Mouse (Mus musculus) myocyte (in vitro differentiated cells): Measurements from ENCODE around the gene Wrap73. TPM values are rescaled to one million over a fixed set of nuclear protein-coding genes. Genes with fewer than 3 reads are reported as not detected.

Source experiments
- H3K27me3 ChIP-seq: one replicate; pipeline ENCODE4 v1.6.1; 2011; ENCODE audit not compliant: control insufficient read depth, insufficient read depth, insufficient read length
- H3K36me3 ChIP-seq: one replicate; pipeline ENCODE4 v1.6.1; 2011; ENCODE audit not compliant: control insufficient read depth, insufficient read depth
- H3K4me2 ChIP-seq: one replicate; pipeline ENCODE4 v1.6.1; 2011; ENCODE audit warnings: low read depth, control low read depth
- H3K4me3 ChIP-seq: one replicate; pipeline ENCODE4 v1.5.1; 2011; ENCODE audit warnings: mild to moderate bottlenecking, control low read depth, moderate library complexity
- H3K79me2 ChIP-seq: one replicate; pipeline ENCODE4 v1.6.1; 2011; ENCODE audit not compliant: control insufficient read depth, insufficient read depth
- H3ac ChIP-seq: one replicate; pipeline ENCODE4 v1.6.1; 2011; ENCODE audit not compliant: control insufficient read depth, insufficient read length
- CEBPB ChIP-seq: IDR thresholded peaks from 2 replicates; pipeline ENCODE4 v1.6.1; 2011; ENCODE audit warnings: mild to moderate bottlenecking, moderate library complexity; ENCODE audit not compliant: poor library complexity, insufficient read depth, severe bottlenecking
- E2F4 ChIP-seq: IDR thresholded peaks from one replicate; pipeline ENCODE4 v1.6.1; 2011; ENCODE audit warnings: mild to moderate bottlenecking, control low read depth, moderate library complexity; ENCODE audit not compliant: insufficient read depth
- MAX ChIP-seq: IDR thresholded peaks from one replicate; pipeline ENCODE4 v1.6.1; 2011; ENCODE audit warnings: low read depth, mild to moderate bottlenecking, control low read depth
- MYOD1 ChIP-seq, 3 experiments: IDR thresholded peaks; one replicate each; pipeline ENCODE4 v1.6.1; 2011; ENCODE audit warnings: control low read depth in 2 of 3, low read depth in 2 of 3, mild to moderate bottlenecking in 2 of 3, moderate library complexity in 1 of 3; ENCODE audit not compliant: insufficient read length in 2 of 3, control insufficient read depth in 1 of 3
- MYOG ChIP-seq, 3 experiments: IDR thresholded peaks; one replicate each; pipeline ENCODE4 v1.6.1; 2011; ENCODE audit warnings: control low read depth in 2 of 3, low read depth in 2 of 3, mild to moderate bottlenecking in 2 of 3; ENCODE audit not compliant: insufficient read length in 2 of 3, control insufficient read depth in 1 of 3, insufficient read depth in 1 of 3
- POLR2A ChIP-seq: IDR thresholded peaks from one replicate; pipeline ENCODE4 v1.6.1; 2011; ENCODE audit warnings: low read depth, mild to moderate bottlenecking, control low read depth, moderate library complexity; ENCODE audit not compliant: insufficient read length
- POLR2AphosphoS2 ChIP-seq: IDR thresholded peaks from one replicate; pipeline ENCODE4 v1.6.1; 2011; ENCODE audit warnings: low read depth, control low read depth; ENCODE audit not compliant: insufficient read length
- REST ChIP-seq: IDR thresholded peaks from one replicate; pipeline ENCODE4 v1.6.1; 2011; ENCODE audit warnings: mild to moderate bottlenecking, control low read depth, moderate library complexity; ENCODE audit not compliant: insufficient read depth, insufficient read length
- SRF ChIP-seq: IDR thresholded peaks from one replicate; pipeline ENCODE4 v1.6.1; 2011; ENCODE audit warnings: low read depth; ENCODE audit not compliant: control insufficient read depth, insufficient read length
- TCF12 ChIP-seq: IDR thresholded peaks from one replicate; pipeline ENCODE4 v1.6.1; 2011; ENCODE audit warnings: mild to moderate bottlenecking, control low read depth; ENCODE audit not compliant: poor library complexity, insufficient read depth, severe bottlenecking
- TCF3 ChIP-seq: IDR thresholded peaks from one replicate; pipeline ENCODE4 v1.6.1; 2011; ENCODE audit warnings: low read depth, control low read depth; ENCODE audit not compliant: insufficient read length
- USF1 ChIP-seq: IDR thresholded peaks from one replicate; pipeline ENCODE4 v1.6.1; 2011; ENCODE audit warnings: low read depth, mild to moderate bottlenecking, control low read depth, moderate library complexity
- polyA plus RNA-seq: library from polyadenylated mRNA; unstranded; fragments of >200 nt; fragmentation: generic; extraction: Trizol; gene quantifications from one replicate; pipeline ENCODE4 v1.2.1, GENCODE M21; 2012; ENCODE audit warnings: missing spikeins

Gene Wrap73
- polyA plus RNA-seq, 1 experiment = 23.8 TPM

- no peak overlapping the region for H3ac ChIP-seq
- no peak overlapping the region for H3K4me2 ChIP-seq
- no peak for TF ChIP-seq POLR2A
- no peak for TF ChIP-seq USF1
- no peak for TF ChIP-seq MYOG (IDR thresholded peaks at IDR 0.05; ENCODE audit: control insufficient read depth in 1 of 3, insufficient read depth in 1 of 3, insufficient read length in 2 of 3, low read depth in 2 of 3)
- TF ChIP-seq TCF3 = no peak
- TF ChIP-seq TCF12 = no peak
- TF ChIP-seq POLR2AphosphoS2 = no peak
- TF ChIP-seq MAX = no peak
- TF ChIP-seq SRF = no peak
- no peak for TF ChIP-seq E2F4
- no peak for TF ChIP-seq REST
- TF ChIP-seq MYOD1 (IDR thresholded peaks at IDR 0.05; ENCODE audit: control insufficient read depth in 1 of 3, insufficient read length in 2 of 3, low read depth in 2 of 3) = no peak
- no peak for TF ChIP-seq CEBPB
- no peak overlapping the region for H3K4me3 ChIP-seq
- H3K27me3 ChIP-seq = peaks cover 44% of the 10 kb centered on the region
- H3K36me3 ChIP-seq = no peaks in the 10 kb centered on the region
- H3K79me2 ChIP-seq = no peaks in the 10 kb centered on the region
Measured at GRCm38 (mm10) chr4:154131894-154132293, 10.3 kb upstream of the Wrap73 start.

GRCm38 (mm10) chr4:154134803-154135202 is 7.4 kb upstream of the Wrap73 start:
- Histone ChIP-seq H3K36me3 (no peaks in the 10 kb centered on the region), H3K4me2 (no peak overlapping the region), H3K4me3 (no peak overlapping the region), H3K79me2 (no peaks in the 10 kb centered on the region), H3ac (no peak overlapping the region), H3K27me3 (peaks cover 55% of the 10 kb centered on the region)
- TF ChIP-seq MAX = no peak
- TF ChIP-seq USF1 = no peak
- no peak for TF ChIP-seq E2F4
- TF ChIP-seq TCF12 = no peak
- TF ChIP-seq MYOD1 (IDR thresholded peaks at IDR 0.05; ENCODE audit: control insufficient read depth in 1 of 3, insufficient read length in 2 of 3, low read depth in 2 of 3) = no peak
- no peak for TF ChIP-seq SRF
- no peak for TF ChIP-seq CEBPB
- no peak for TF ChIP-seq POLR2A
- no peak for TF ChIP-seq POLR2AphosphoS2
- TF ChIP-seq REST = no peak
- TF ChIP-seq TCF3 = no peak
- TF ChIP-seq MYOG (IDR thresholded peaks at IDR 0.05; ENCODE audit: control insufficient read depth in 1 of 3, insufficient read depth in 1 of 3, insufficient read length in 2 of 3, low read depth in 2 of 3) = no peak

GRCm38 (mm10) chr4:154137139-154137538 is 5.0 kb upstream of the Wrap73 start:
- Histone ChIP-seq H3K4me2 (no peak overlapping the region), H3K36me3 (no peaks in the 10 kb centered on the region), H3K79me2 (no peaks in the 10 kb centered on the region), H3K27me3 (peaks cover 74% of the 10 kb centered on the region), H3ac (no peak overlapping the region), H3K4me3 (no peak overlapping the region)
- no peak for TF ChIP-seq MAX
- TF ChIP-seq REST = no peak
- TF ChIP-seq POLR2AphosphoS2 = no peak
- no peak for TF ChIP-seq POLR2A
- TF ChIP-seq E2F4 = no peak
- TF ChIP-seq MYOG (IDR thresholded peaks at IDR 0.05; ENCODE audit: control insufficient read depth in 1 of 3, insufficient read depth in 1 of 3, insufficient read length in 2 of 3, low read depth in 2 of 3) = no peak
- no peak for TF ChIP-seq TCF12
- TF ChIP-seq USF1 = no peak
- no peak for TF ChIP-seq TCF3
- TF ChIP-seq SRF = no peak
- no peak for TF ChIP-seq CEBPB
- TF ChIP-seq MYOD1 (IDR thresholded peaks at IDR 0.05; ENCODE audit: control insufficient read depth in 1 of 3, insufficient read length in 2 of 3, low read depth in 2 of 3) = no peak

- Histone ChIP-seq H3K36me3 (no peaks in the 10 kb centered on the region), H3K4me3 (no peak overlapping the region), H3K4me2 (peak overlapping the region; percentile 80), H3K79me2 (peaks cover 7% of the 10 kb centered on the region), H3K27me3 (peaks cover 57% of the 10 kb centered on the region), H3ac (no peak overlapping the region)
- TF ChIP-seq E2F4 = no peak
- TF ChIP-seq MYOD1 (IDR thresholded peaks at IDR 0.05; ENCODE audit: control insufficient read depth in 1 of 3, insufficient read length in 2 of 3, low read depth in 2 of 3) = no peak
- no peak for TF ChIP-seq TCF3
- TF ChIP-seq POLR2A = no peak
- TF ChIP-seq SRF = no peak
- no peak for TF ChIP-seq REST
- TF ChIP-seq USF1 = no peak
- no peak for TF ChIP-seq CEBPB
- no peak for TF ChIP-seq POLR2AphosphoS2
- no peak for TF ChIP-seq MYOG (IDR thresholded peaks at IDR 0.05; ENCODE audit: control insufficient read depth in 1 of 3, insufficient read depth in 1 of 3, insufficient read length in 2 of 3, low read depth in 2 of 3)
- TF ChIP-seq MAX = no peak
- no peak for TF ChIP-seq TCF12
Measured at GRCm38 (mm10) chr4:154139671-154140181, 2.4 kb upstream of the Wrap73 start.

- peak within 1 kb of the TSS; percentile 80 for H3K4me2 ChIP-seq
- TF ChIP-seq TCF12 = no peak
- TF ChIP-seq POLR2AphosphoS2 = no peak
- TF ChIP-seq MYOD1 (IDR thresholded peaks at IDR 0.05; ENCODE audit: control insufficient read depth in 1 of 3, insufficient read length in 2 of 3, low read depth in 2 of 3) = no peak
- TF ChIP-seq POLR2A = no peak
- TF ChIP-seq MAX = no peak
- TF ChIP-seq E2F4 = no peak
- no peak for TF ChIP-seq TCF3
- no peak for TF ChIP-seq REST
- no peak for TF ChIP-seq MYOG (IDR thresholded peaks at IDR 0.05; ENCODE audit: control insufficient read depth in 1 of 3, insufficient read depth in 1 of 3, insufficient read length in 2 of 3, low read depth in 2 of 3)
- H3ac ChIP-seq = no peak within 1 kb of the TSS
- peaks cover 54% of the 10 kb centered on the region for H3K27me3 ChIP-seq
- peak within 1 kb of the TSS; percentile 52 for H3K4me3 ChIP-seq
- no peaks in the 10 kb centered on the region for H3K36me3 ChIP-seq
- peaks cover 7% of the 10 kb centered on the region for H3K79me2 ChIP-seq
Measured at GRCm38 (mm10) chr4:154140182-154140212, 2.2 kb upstream of the Wrap73 start, which contains the start of gene Trp73. TSS of gene Trp73 (minus strand) at chr4:154140208.
